Mouse (Mus musculus) CH12.LX (cell line): ENCODE measurements at regions not wholly inside any gene's neighbourhood (a gene's known extent, or its start where the extent isn't known, plus 50 kb on each side); places are given as distances from the start of the nearest gene placed in this dataset.

Source experiments
- CTCF ChIP-seq, 2 experiments: IDR thresholded peaks in 1 of 2; conservative IDR thresholded peaks in 1 of 2; 2 replicates each; pipeline ENCODE4 v1.5.1; 2011 to 2012; ENCODE audit warnings: low read depth in 2 of 2, low read length in 2 of 2, improper control_type of control experiment in 1 of 2, inconsistent platforms in 1 of 2, mild to moderate bottlenecking in 1 of 2, moderate library complexity in 1 of 2
- EP300 ChIP-seq: IDR thresholded peaks from 2 replicates; pipeline ENCODE4 v1.6.1; 2011; ENCODE audit warnings: low read length, improper control_type of control experiment
- ETS1 ChIP-seq: conservative IDR thresholded peaks from 2 replicates; pipeline ENCODE4 v1.6.1; 2012; ENCODE audit warnings: low read depth, mild to moderate bottlenecking, inconsistent platforms, low read length, improper control_type of control experiment, moderate library complexity
- JUND ChIP-seq: conservative IDR thresholded peaks from 2 replicates; pipeline ENCODE4 v1.6.1; 2011; ENCODE audit warnings: low read depth, low read length, improper control_type of control experiment
- MEF2A ChIP-seq: IDR thresholded peaks from 2 replicates; pipeline ENCODE4 v1.6.1; 2014; ENCODE audit warnings: low read depth, mild to moderate bottlenecking, inconsistent platforms, low read length, improper control_type of control experiment, borderline replicate concordance
- NELFE ChIP-seq: IDR thresholded peaks from 2 replicates; pipeline ENCODE4 v1.6.1; 2011; ENCODE audit warnings: low read depth, low read length, improper control_type of control experiment
- PAX5 ChIP-seq: IDR thresholded peaks from 2 replicates; pipeline ENCODE4 v1.6.1; 2012; ENCODE audit warnings: low read length, inconsistent platforms, mixed read lengths
- POLR2A ChIP-seq: IDR thresholded peaks from 2 replicates; pipeline ENCODE4 v1.6.1; 2011; ENCODE audit warnings: low read depth, mild to moderate bottlenecking, improper control_type of control experiment, low read length
- RCOR1 ChIP-seq: conservative IDR thresholded peaks from 2 replicates; pipeline ENCODE4 v1.6.1; 2012; ENCODE audit warnings: low read depth, mild to moderate bottlenecking, inconsistent platforms, low read length, improper control_type of control experiment
- TCF12 ChIP-seq: IDR thresholded peaks from 2 replicates; pipeline ENCODE4 v1.6.1; 2014; ENCODE audit warnings: low read depth, mild to moderate bottlenecking, inconsistent platforms, low read length, improper control_type of control experiment
- USF1 ChIP-seq: IDR thresholded peaks from 2 replicates; pipeline ENCODE4 v1.6.1; 2014; ENCODE audit warnings: low read depth, mild to moderate bottlenecking, inconsistent platforms, low read length, improper control_type of control experiment
- ZC3H11A ChIP-seq: IDR thresholded peaks from 2 replicates; pipeline ENCODE4 v1.6.1; 2012; ENCODE audit warnings: low read depth, mild to moderate bottlenecking, inconsistent platforms, low read length, improper control_type of control experiment

- peak; percentile 9 to 82; a peak in 2 of 4 replicates for TF ChIP-seq CTCF (conservative IDR thresholded peaks at IDR 0.05 in 1 of 2, IDR thresholded peaks at IDR 0.05 in 1 of 2; ENCODE audit: low read depth in 2 of 2, low read length in 2 of 2)
- TF ChIP-seq POLR2A, result no peak
- 0 out of 2 replicates have a peak, but pooled peaks have one; percentile 10 for TF ChIP-seq ZC3H11A
- TF ChIP-seq ETS1, result no peak
- TF ChIP-seq MEF2A, result no peak
- no peak for TF ChIP-seq USF1
- no peak for TF ChIP-seq JUND
- TF ChIP-seq PAX5, result no peak
- no peak for TF ChIP-seq EP300
- TF ChIP-seq RCOR1, result no peak
- TF ChIP-seq NELFE, result no peak
- no peak for TF ChIP-seq TCF12
Observed at GRCm38 (mm10) chr15:52505278-52505831, 1379.4 kb upstream of the Gm7489 start.
